Mouse (Mus musculus) liver, adult 2 months (tissue): ENCODE measurements at regions not wholly inside any gene's neighbourhood (a gene's known extent, or its start where the extent isn't known, plus 50 kb on each side); places are given as distances from the start of the nearest gene placed in this dataset.

Experiments
- DNase-seq: peaks from one replicate; pipeline ENCODE4 v3.0.0-alpha.2; 2011; ENCODE audit warnings: low read depth, low spot score; ENCODE audit errors: extremely low read depth
- H3K27ac ChIP-seq: fragments of 200-500 bp; replicated peaks from 2 replicates; pipeline ENCODE4 v1.5.1; 2012; ENCODE audit warnings: low read depth, mild to moderate bottlenecking, control low read depth, inconsistent platforms, low read length; ENCODE audit not compliant: insufficient read depth
- H3K27me3 ChIP-seq: fragments of 200-500 bp; 2 replicates; pipeline ENCODE4 v1.6.1; 2012; ENCODE audit warnings: mild to moderate bottlenecking, moderate library complexity, low read length, inconsistent platforms; ENCODE audit not compliant: control insufficient read depth, insufficient read depth
- H3K36me3 ChIP-seq: fragments of 200-500 bp; 2 replicates; pipeline ENCODE4 v1.6.1; 2012; ENCODE audit warnings: low read length, inconsistent platforms; ENCODE audit not compliant: control insufficient read depth, insufficient read depth
- H3K4me1 ChIP-seq: fragments of 200-500 bp; 2 replicates; pipeline ENCODE4 v1.6.1; 2011; ENCODE audit warnings: low read length; ENCODE audit not compliant: control insufficient read depth, insufficient read depth
- H3K4me3 ChIP-seq: fragments of 200-500 bp; 2 replicates; pipeline ENCODE4 v1.5.1; 2011; ENCODE audit warnings: low read depth, mild to moderate bottlenecking, control low read depth, low read length, moderate library complexity; ENCODE audit not compliant: insufficient read depth
- H3K79me2 ChIP-seq: fragments of 200-500 bp; 2 replicates; pipeline ENCODE4 v1.6.1; 2012; ENCODE audit warnings: inconsistent platforms, mild to moderate bottlenecking, low read length, moderate library complexity; ENCODE audit not compliant: control insufficient read depth, insufficient read depth
- H3K9ac ChIP-seq: fragments of 200-500 bp; 2 replicates; pipeline ENCODE4 v1.6.1; 2012; ENCODE audit warnings: low read depth, mild to moderate bottlenecking, control low read depth, inconsistent platforms, low read length
- CTCF ChIP-seq: fragments of 200-500 bp; IDR thresholded peaks from 2 replicates; pipeline ENCODE4 v1.5.1; 2011; ENCODE audit warnings: low read depth, low read length, control low read depth
- POLR2A ChIP-seq: fragments of 200-500 bp; IDR thresholded peaks from 2 replicates; pipeline ENCODE4 v1.6.1; 2011; ENCODE audit warnings: low read length, control low read depth; ENCODE audit not compliant: insufficient read depth; ENCODE audit errors: extremely low read depth
- WGBS: fragments of 180-500 bp; shearing (Covaris S2); methylation state at CpG from one replicate; pipeline ENCODE4 v1.1.7; 2018; 5-methylcytosine and 5-hydroxymethylcytosine counted together

DNA sequence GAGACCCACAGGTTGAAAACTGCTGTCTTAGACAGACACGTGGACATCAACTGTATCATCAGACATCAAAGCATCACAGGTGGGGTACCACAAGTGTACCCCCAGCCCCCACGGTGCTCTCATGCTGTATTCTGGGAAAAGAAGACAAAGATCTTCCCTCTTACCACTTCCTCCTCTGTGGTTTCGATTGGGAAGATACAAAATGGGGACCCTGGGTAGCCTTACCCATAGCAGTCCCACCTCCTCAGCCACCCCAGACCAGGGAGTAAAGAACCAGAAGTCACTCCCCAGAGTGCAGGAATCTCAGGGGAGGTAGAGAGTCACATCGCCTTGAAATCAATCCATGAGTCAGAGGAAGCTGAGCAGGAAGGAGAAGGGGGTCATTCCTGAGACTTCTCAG lies 60.7 kb upstream of the Ctnnb1 start:
- H3K36me3 ChIP-seq, result no peaks in the 10 kb centered on the region
- no peak for DNase-seq
- H3K4me1 ChIP-seq, result no peaks in the 10 kb centered on the region
- no peaks in the 10 kb centered on the region for H3K27me3 ChIP-seq
- H3K79me2 ChIP-seq, result no peaks in the 10 kb centered on the region
- 82% methylated on average over 4 of the region's 4 CpGs for WGBS
- H3K9ac ChIP-seq, result no peak overlapping the region
- H3K4me3 ChIP-seq, result no peak overlapping the region
- H3K27ac ChIP-seq, result no peak overlapping the region
- TF ChIP-seq CTCF (no peak), POLR2A (no peak)

GRCm38 (mm10) chr9:120869432-120870081 lies 59.5 kb upstream of the Ctnnb1 start:
- Histone ChIP-seq H3K9ac (no peak overlapping the region), H3K79me2 (no peaks in the 10 kb centered on the region), H3K4me1 (no peaks in the 10 kb centered on the region), H3K4me3 (no peak overlapping the region), H3K27ac (no peak overlapping the region), H3K36me3 (no peaks in the 10 kb centered on the region), H3K27me3 (no peaks in the 10 kb centered on the region)
- no peak for DNase-seq
- WGBS, result 77% methylated on average over 19 of the region's 19 CpGs
- TF ChIP-seq CTCF (no peak), POLR2A (no peak)

DNA sequence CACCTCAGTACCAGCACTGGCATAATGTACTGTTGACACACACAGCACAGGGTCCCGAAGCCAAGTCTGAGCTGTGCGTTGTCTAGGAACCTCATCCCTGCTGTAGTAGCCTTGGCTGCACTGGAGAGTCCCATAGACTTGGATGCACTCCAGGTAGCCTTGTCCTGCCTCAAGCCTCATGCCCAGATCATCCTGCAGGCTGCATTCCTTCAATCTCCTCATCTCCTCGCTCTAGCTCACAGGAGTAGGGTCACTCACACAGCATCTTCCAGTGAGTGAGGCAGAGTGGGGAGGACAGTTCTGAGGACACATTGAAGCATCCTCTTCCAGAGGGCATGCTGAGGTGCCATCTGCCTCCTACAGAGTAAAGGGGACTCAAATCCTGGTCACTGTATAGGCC lies 55.7 kb upstream of the Ctnnb1 start:
- Histone ChIP-seq H3K9ac (no peak overlapping the region), H3K27me3 (no peaks in the 10 kb centered on the region), H3K36me3 (no peaks in the 10 kb centered on the region), H3K4me3 (no peak overlapping the region), H3K4me1 (no peaks in the 10 kb centered on the region), H3K27ac (no peak overlapping the region), H3K79me2 (no peaks in the 10 kb centered on the region)
- 97% methylated on average over 3 of the region's 3 CpGs for WGBS
- DNase-seq, result no peak
- TF ChIP-seq POLR2A (no peak), CTCF (no peak)

GRCm38 (mm10) chr9:120874416-120874976 lies 54.5 kb upstream of the Ctnnb1 start:
- no peaks in the 10 kb centered on the region for H3K79me2 ChIP-seq
- no peaks in the 10 kb centered on the region for H3K36me3 ChIP-seq
- H3K27me3 ChIP-seq, result no peaks in the 10 kb centered on the region
- no peaks in the 10 kb centered on the region for H3K4me1 ChIP-seq
- 89% methylated on average over 5 of the region's 5 CpGs for WGBS
- no peak overlapping the region for H3K4me3 ChIP-seq
- TF ChIP-seq POLR2A (no peak), CTCF (no peak)
- H3K9ac ChIP-seq, result no peak overlapping the region
- H3K27ac ChIP-seq, result no peak overlapping the region
- no peak for DNase-seq

GRCm38 (mm10) chr9:120877101-120877500 lies 51.9 kb upstream of the Ctnnb1 start:
- Histone ChIP-seq H3K27ac (no peak overlapping the region), H3K27me3 (no peaks in the 10 kb centered on the region), H3K9ac (no peak overlapping the region), H3K4me3 (no peak overlapping the region), H3K79me2 (no peaks in the 10 kb centered on the region), H3K4me1 (peaks cover 4% of the 10 kb centered on the region), H3K36me3 (no peaks in the 10 kb centered on the region)
- no peak for TF ChIP-seq CTCF
- no peak for TF ChIP-seq POLR2A
- no peak for DNase-seq
- 96% methylated on average over 2 of the region's 2 CpGs for WGBS
